Mouse (Mus musculus) spleen, adult 10 weeks (tissue): ENCODE results near the gene Hdc. TPM values are rescaled to one million over a fixed set of nuclear protein-coding genes. Genes with fewer than 3 reads are reported as not detected.

Experiments used
- polyA plus RNA-seq: library from polyadenylated mRNA; stranded (reverse); fragments of 350-450 nt; fragmentation: Illumina TruSeq; extraction: RNeasy Lipid Tissue Mini Kit (QIAGEN cat#74804); gene quantifications from one replicate; pipeline ENCODE4 v1.2.3, GENCODE M21; 2015; ENCODE audit warnings: low replicate concordance; ENCODE audit not compliant: insufficient read depth

The Hdc gene
- polyA plus RNA-seq: 4.9 TPM

DNA sequence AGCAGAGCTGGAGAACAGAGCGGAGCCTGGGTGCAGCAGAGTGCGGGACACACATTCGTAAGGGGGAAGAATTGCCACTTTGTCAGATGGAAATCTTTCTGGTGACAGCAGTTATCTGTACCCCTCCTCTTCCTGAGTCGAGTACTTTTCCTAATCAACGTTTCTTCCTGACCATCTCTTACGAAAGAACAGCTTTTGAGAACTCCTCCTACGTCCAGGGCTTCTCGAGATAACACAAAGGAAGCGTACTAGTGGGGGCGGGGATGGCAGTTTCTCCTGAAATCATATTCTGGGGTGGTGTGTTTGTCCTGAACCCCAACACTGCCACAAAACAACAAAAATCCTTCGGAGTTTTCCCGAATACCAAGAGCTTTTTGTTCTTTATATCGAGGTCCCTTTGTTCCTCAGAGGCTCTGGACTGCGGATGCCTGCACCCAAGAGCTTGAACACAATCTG lies at the start of gene Hdc:
Gene Hdc, minus strand, starts transcription at position 51 of the 456 bp plus-strand sequence.

DNA sequence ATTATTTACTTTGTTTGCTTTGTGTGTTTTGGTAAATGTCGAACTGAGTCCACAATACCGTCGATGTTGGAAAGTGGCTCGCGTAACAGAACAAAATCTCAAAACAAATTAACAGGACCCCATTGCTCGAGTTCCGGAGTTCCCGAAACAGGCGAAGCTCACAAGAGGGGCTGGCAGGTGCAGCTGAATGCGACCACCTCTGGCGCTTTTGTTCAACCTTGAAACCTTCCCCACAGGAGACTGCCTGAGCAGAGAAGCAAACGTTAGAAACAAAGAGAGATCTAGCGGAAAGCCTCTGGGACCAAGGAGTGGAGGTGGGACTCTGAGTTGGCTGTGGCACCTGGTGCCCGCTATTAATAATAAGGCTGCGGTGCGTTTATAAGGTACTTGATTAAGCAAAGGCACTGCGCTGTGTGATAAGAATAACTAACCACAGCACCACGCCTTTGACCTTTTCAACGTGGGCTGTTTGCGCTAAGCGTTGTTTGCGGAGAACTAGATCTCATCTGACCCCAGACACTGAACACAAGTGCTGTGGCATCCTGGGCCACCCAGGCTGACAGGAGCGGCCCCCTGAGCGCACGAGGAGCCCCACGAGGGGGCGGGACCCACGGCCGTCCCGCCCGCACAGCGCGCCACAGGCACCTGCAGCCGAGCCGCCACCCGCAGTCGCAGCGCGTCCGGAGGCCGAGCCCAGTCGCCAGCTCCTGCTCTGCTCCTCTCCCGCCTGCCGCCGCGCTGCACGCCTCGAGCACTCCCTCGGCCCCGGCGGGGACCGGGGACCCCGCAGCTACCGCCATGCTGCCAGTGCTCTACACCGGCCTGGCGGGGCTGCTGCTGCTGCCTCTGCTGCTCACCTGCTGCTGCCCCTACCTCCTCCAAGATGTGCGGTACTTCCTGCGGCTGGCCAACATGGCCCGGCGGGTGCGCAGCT lies 66.5 kb downstream of the Hdc start, which contains the start of gene Slc27a2:
Gene Slc27a2, plus strand, starts transcription at position 51 of the 934 bp plus-strand sequence.

Other genes with a start within 250 kb of the Hdc start
- gene Atp8b4, start 118.6 kb downstream of the Hdc start, polyA plus RNA-seq: 14.9 TPM
- 0.69 TPM for gene Slc27a2, start 66.9 kb downstream of the Hdc start, polyA plus RNA-seq
- gene Gabpb1, start 57.0 kb upstream of the Hdc start, polyA plus RNA-seq: 56.2 TPM
- gene Usp8, start 88.0 kb upstream of the Hdc start, polyA plus RNA-seq: 63.1 TPM
- not detected for gene Usp50, start 164.2 kb upstream of the Hdc start, polyA plus RNA-seq